Mouse (Mus musculus) olfactory bulb, adult 2 months (tissue): ENCODE measurements at regions not wholly inside any gene's neighbourhood (a gene's known extent, or its start where the extent isn't known, plus 50 kb on each side); places are given as distances from the start of the nearest gene placed in this dataset.

Experiments used
- CTCF ChIP-seq: fragments of 200-500 bp; IDR thresholded peaks from 2 replicates; pipeline ENCODE4 v1.5.1; 2012; ENCODE audit warnings: low read depth, mild to moderate bottlenecking, low read length, moderate library complexity; ENCODE audit not compliant: insufficient read depth
- POLR2A ChIP-seq: fragments of 200-500 bp; IDR thresholded peaks from 2 replicates; pipeline ENCODE4 v1.6.1; 2012; ENCODE audit warnings: mild to moderate bottlenecking, low read depth, low read length, moderate library complexity; ENCODE audit not compliant: insufficient read depth

DNA sequence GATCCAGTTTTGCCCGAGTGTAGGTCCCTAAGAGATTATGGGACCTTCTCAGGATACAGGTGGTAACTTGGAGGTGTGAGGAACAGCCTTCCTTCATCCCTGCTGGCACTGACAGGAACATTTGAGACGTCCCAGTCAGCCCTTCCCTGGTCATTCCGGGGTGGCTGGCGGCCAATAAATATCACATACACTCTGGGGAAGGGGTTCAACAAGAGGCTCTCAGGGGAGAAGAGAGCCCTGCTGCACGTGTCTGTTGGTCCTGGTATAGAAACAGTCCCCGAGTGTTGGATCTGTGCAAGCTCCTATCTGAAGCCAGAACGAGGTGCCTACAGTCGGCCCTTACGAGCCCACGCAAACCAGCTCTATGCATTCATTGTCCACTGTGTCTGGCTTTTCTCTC is 94.1 kb upstream of the Lemd2 start:
- TF ChIP-seq CTCF: no peak
- no peak for TF ChIP-seq POLR2A
